Mouse (Mus musculus): ENCODE measurements around the gene Zfp652.
A peak's percentile ranks its signal among the peaks of the same experiment; 100 is the strongest.

The Zfp652 gene

DNA sequence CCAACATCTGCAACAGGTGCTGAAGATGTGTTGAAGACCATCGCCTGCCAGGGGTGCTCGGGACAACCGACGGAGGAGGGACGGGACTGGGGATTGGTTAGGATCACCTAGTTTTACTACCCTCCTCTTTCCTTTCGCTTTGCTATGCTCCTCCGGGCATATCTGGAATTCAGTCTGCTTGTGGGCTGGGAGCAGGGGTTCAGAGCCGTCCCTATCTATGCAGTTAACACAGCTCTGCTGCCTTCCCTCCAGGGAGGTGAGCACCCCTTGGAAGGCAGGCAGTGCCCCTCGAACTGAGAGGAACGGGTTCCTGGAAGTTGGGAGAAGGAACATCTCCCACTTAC lies 118.8 kb downstream of the Zfp652 start:
- DNase-seq (ENCODE audit: low read depth, low spot score) = no peak

DNA sequence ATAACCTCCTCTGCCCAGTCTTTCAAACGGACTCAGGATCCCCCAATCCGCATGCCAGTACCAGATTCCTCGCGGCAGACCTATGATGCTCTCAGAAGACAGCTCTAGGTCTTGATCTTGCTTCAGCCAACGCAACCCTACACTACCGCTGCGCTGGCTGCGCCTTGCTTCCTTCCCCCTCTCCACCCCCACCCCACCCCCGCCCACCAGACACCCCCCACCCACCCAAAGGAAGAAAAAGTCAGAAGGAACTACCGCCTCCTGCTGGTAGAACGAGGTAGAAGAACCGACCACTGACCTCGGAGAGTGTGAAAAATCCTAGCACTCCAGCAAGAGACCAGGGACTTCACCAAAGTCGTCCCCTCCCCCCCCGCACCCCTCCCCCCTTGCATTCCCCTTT lies 119.2 kb downstream of the Zfp652 start:
- DNase-seq (ENCODE audit: low read depth, low spot score) = no peak

DNA sequence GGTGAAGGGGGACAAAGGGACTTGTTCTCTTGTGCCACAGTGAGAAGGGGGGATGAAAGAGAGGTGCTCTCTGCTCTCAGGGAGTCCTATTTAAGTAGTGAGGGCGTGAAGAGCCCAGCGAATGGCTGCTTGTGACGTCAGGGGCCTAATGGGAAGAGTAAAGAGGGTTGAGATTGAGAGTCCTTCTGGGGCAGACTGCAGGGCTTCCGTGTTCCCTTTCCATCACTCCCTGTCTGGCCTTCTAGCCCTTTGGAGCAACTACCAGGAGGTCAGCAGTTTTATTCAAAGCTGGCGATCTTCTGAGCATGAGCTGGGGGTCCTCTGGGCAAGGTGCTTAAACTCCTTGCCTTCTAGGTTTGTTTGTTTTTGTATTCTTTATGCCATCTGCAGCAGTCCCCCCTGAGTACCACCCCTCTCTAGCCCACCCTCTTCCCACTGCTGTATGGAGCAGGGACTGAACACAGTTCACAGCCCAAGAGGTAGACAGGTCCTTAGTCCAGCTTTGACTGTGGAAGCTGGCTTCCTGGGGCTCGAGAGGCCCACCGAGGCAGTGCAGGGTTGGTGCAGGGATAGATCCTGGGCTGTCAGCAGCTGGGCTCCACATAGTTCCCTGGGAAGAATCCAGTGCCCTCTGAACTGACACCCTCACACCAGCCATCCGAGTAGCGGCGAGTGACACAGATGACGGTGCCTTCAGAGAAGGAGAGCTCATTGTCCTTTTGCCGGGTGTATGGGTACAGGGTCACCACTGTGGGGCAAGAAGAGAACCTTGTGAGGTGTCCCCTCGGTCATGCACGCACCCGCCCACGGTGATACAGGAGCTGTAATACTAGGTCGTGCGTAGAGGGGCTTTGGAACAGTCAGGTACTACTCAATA lies 119.9 kb downstream of the Zfp652 start:
- no peak for DNase-seq (ENCODE audit: low read depth, low spot score)

DNA sequence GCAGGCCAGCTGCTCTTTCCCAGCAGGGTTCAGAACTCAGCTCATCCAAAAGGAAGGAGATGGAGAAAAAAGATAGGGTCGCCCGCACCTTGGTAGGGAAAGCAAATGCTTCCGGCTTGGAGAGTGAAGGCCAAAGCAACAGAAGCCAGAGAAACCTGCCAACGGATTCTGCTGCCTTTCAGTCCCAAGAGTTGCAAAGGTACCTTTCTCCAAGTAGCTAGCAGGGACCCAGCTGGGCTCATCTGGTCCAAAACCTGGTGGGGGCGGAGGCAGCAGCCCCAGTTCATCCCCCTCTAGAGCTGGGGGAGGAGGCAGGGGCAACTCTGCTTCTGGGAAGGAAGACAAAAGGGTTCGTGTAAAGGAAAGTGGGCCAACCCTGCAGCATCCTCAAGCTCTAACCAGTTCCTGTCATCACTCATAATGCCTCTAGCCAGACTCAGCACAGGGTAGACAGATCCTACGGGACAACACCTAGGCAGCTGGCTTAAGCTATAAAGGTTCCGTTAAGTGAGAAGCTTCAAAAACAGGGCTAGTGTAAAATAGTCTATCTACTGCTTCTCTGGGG lies 120.6 kb downstream of the Zfp652 start:
- DNase-seq (ENCODE audit: low read depth, low spot score) = no peak

DNA sequence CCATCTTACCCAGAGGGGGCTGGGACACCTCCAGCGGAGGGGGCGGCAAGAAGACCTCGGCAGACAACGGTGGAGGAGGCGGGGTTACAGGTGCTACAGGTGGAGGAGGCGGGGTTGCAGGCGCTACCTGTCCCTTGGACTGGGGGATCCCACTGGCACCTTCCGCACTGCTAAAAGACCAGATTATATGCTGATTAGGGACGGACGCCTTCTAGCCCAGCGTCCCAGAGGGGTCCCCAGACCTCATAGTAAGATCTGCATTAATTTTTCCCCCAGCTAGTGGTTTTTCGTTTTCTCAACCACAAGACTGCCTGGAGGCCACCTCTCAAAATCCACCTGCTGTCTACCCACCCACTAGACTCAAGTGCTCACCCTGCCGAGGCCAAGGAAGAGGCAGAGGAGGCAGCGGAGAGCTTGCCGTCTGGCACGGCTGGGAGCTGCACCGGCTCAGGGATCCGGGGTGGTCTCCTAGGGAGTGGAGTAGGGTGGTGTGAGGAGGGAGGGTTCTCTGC lies 121.2 kb downstream of the Zfp652 start:
- DNase-seq (ENCODE audit: low read depth, low spot score) = no peak

DNA sequence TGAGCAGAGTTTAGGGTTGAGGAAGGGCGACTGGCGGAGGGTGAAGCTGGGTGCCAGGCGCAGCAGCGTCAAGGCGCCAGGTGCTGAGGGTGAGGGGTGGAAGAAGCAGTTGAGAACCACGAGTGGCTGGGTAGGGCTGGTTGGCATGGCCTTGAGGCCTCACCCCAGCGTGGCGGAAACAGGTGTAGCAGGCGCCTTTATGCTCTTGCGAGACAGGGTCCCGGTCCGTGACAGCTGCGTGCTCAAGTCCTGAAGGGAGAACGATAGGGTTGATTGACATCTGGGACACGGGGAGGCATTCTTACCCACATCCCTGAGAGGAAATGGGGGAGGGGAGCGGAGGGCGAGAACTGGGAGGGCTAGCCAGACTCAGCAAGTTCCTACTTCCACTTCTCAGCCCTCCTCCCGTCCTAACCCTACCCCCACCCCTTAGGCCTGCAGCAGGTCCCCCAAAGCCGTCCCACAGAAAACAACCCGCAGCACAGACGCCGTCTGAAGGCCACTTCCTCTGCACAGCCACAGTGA lies 121.7 kb downstream of the Zfp652 start:
- DNase-seq (ENCODE audit: low read depth, low spot score) = no peak

DNA sequence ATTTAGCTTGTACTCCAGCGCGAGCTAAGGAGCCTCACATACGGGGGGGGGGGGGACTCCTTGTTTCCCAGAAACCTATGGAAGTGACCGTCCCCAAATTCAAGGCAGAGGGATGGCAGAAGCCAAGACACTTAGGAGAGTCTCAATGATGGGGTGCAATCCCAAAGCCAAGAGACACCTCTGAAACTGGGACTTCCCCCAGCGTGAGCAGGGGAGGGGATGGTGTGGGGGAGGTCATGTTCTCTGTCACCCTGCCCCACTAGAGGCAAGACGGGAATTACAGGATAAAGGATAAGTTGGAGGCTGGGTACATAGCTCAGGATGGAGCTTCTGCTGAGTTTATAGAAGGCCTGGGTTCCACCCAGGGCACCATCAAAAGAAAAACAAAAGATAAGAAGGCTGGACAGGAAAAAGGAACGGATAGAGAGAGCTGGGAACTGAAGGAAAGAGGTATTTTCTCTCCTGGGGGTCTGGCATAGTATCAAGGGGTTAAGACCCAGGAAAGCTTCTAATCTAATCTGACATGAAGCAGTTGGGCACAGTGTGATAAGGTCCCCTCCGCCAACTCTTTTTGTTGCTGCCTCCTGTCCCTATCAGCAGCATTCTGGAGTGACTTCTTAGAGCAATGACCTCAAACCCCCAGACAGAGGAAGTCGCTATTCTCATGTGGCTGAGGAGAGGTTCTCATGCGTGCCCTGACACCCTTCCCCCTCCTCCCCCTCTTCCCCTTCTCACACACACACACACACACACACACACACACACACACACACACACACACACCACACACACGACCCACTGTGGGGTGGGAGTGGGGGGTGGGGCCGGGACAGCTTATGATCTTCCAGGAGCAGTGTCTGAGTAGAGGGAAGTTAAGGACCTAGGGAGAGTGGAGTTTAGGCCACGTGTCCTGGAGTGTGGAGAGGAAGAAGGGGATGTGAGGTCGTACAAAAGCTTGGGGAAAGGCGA lies 122.6 kb downstream of the Zfp652 start:
- no peak for DNase-seq (ENCODE audit: low read depth, low spot score)

DNA sequence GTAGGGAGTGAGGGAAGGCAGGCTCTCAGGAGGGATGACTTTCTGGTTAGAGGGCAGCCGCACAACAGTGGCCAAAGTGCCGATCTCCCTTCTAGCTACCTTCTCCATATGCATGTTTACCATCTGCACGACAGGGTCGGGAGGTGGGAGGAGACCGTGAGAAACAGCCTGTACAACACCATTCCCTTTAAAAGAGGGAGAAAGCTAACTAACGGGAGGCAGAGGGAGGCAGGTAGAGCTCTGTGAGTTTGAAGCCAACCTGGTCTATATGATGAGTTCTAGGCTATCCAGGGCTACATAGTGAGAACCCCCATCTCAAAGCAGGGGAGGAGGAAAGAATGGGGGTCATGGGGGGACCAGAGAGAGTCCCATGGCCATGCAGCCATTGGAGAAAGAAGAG lies 123.4 kb downstream of the Zfp652 start:
- no peak for DNase-seq (ENCODE audit: low read depth, low spot score)

DNA sequence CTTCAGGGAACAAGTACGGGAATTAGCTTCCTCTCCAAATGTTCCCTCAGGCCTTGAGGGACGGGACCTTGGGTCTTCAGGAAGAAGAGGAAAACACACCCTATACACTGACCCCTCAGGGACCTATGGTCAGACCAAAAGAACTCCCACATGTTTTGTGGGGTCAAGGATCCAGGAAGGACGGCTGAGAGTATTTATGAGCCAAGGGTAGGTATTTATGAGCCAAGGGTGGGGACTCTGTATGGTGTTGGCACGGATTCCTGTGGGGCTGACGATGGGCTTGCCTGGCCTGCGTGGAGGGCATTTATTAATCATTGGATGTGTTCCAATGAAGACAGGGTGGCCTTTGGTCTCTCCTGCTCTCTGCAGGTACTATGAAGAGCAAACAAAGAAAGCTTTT lies 124.0 kb downstream of the Zfp652 start:
- no peak for DNase-seq (ENCODE audit: low read depth, low spot score)

DNA sequence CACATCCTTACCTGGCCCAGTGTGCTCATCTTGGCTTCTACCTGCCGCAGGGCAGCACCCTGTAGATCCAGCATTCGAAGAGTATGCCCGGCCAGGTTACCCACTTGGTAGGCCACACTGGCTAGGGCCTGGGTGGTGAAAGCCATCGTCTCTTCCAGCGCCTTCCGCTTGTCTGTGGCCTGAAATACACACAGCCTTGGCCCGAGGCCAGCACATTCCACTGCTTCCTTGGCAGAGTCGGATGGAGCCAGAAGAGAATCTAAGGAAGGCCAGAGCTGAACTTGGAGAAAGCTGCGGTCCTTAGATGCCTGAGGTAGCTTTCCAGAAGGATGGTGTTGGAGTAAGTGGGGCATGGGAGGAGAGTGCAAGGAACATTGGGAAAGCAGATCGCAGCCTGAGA lies 124.6 kb downstream of the Zfp652 start, which contains the start of gene Gngt2:
Gene Gngt2 (plus strand): TSS at position 158 of the 400 bp plus-strand sequence.
- no peak for DNase-seq (ENCODE audit: low read depth, low spot score)

DNA sequence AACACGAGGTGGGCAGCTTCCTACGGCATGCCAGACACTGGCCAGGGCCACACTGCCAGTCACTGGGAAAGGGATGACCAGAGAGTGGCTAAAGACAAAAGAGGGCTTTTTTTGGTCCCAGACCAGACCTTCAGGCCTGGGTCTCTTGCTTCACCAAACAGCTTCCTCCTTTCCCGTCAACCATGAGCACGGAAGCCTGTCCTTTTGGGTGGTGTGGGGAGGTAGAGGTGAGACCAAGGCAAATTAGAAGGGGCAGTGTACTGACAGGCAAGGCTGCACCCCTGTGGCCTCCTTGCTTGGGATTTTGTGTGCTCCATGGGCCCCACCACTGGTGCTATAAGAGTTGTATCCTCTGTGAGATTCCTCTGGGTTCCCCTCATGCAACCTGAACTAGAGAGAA lies 126.1 kb downstream of the Zfp652 start:
- DNase-seq (ENCODE audit: low read depth, low spot score) = no peak

DNA sequence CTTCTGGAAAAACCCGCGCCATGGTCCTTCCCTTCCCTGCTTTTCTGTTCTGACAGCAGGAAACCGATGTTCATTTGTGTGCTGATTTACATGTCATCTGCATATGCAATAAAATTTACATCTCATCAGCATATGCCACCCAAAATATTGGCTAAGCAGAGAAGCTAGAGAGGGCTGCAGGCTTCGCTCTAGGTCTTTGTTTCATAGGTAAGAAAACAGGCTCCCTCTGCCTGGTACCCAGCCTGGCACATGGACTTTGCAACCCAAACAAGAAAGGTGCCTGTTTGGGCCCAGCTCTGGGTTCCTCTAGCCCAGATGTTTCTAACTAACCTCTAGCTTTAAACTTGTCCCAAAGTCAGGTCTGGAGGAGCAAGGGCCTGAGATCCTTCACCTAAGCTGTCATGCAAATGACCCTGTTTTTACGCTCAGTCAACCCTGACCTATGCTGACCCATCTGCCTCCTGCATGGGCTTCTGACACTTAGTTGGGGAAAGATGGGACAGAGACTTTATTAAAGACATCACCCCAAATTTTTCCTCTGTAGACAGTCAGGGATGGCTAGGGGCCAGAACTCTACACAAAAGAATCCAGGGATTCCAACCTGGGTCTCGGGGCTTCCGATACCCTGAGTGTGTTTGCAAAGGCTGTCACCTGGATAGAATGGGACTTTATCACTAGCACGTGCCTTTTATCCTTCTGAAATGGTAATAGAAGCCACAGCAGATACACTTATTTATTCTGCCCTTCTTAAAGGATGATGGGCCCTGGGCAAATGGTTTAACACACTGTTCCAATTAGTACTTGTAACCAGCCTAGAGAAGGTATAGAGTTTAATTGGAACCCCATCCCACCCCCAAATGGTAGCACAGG lies 126.8 kb downstream of the Zfp652 start:
- DNase-seq (ENCODE audit: low read depth, low spot score) = no peak

DNA sequence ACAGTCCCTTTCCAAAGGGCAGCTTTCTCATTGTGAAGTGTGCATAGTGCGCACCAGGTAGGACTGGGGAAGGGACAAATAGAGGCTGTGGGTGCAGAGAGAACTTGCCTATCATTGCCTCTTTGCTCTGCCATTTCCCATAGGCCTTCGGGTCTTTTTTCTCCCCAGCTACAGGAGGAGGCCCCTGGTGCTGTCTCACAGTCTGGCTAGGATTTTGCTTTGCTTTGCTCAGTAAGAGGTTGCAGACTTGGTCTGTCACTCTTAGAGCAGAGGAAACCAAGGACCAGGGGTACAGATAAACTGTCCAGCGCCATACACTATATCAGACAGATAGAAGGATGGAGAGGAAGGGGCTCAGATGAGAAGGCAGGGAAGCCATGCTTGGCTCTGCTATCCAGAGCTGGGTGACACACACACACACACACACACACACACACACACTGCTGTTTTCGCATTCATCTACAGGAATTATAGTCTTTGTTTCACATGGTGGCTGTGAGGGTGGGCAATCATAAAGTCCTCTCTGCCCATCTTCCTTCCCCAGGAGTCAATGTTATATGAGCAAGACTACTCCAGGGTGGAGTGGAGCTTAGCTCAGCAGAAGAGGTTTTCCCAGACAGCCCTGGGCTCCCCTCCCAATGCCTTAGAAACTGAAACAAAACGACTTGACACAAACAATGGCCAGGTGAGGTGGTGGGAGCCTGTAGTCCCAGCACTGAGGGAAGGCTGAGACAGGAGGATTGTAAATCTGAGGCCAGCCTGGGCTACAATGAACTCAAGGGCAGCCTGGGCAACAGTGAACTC lies 128.4 kb downstream of the Zfp652 start:
- DNase-seq (ENCODE audit: low read depth, low spot score) = no peak

DNA sequence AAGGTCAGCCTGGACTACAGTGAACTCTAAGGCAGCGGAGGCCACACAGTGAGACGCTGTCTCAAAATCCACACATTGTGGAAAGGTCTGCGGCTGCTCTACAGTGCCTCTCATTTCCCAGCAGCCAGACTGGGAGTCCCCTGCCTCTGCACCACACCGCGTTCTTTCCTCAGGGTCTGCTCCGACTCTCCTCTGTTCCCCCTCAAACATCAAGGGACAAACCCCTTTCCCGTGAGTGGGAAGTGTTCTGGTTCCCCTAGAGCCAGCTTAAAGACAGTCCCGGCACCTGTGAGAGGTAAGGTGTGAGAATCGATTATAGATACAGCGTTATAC lies 129.0 kb downstream of the Zfp652 start:
- DNase-seq (ENCODE audit: low read depth, low spot score) = no peak

DNA sequence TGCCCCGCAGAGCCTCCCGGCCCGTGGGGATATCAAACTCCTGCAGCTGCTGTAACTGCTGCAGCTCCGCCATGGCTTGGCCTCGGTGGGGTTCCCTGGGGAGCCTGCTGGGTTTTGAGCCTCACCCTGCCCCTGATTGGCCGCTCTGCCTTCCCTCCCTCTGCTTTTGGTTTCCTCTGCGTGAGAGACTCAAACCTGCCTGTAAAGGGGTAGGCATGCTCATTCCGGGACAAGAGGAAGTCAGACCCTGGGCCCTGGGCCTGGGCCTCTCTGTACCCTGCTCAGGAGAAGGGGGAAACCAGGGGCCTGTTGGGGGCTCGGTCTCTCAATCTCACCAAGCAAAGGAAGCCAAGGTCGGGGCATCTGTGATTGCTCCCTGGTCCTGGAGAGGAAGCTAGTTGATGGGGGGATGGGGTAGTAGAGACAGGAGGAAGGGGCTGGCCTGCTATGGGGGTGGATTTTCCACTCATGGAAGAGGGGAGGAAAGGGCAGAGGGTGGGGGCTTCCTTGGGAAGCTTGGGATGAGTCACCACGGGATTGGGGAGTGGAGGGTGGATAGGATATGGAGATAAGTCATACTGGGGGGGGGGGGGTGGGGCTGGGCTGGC lies 129.7 kb downstream of the Zfp652 start, which contains the start of gene Abi3:
Gene Abi3 (minus strand): TSS at position 403 of the 608 bp plus-strand sequence.
- no peak for DNase-seq (ENCODE audit: low read depth, low spot score)

DNA sequence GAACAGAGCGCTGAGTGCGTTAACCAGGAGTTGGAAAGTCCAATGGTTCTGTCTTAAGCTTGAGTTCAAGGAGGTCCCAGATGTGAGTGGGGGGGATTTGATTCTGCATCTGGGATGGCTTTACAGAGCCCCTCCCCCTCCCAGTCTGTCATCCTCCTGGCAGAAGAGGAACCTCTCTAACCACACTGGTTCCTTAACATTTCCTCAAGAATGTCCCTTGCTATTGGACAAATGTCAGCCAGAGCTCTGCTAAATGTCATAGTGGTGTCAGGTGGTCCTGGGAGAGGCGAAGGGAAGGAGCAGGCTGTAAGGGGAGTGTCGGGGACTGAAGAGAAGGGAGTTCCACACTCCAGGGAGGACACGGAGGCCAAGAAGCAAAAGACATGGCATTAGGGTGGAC lies 130.5 kb downstream of the Zfp652 start:
- no peak for DNase-seq (ENCODE audit: low read depth, low spot score)

DNA sequence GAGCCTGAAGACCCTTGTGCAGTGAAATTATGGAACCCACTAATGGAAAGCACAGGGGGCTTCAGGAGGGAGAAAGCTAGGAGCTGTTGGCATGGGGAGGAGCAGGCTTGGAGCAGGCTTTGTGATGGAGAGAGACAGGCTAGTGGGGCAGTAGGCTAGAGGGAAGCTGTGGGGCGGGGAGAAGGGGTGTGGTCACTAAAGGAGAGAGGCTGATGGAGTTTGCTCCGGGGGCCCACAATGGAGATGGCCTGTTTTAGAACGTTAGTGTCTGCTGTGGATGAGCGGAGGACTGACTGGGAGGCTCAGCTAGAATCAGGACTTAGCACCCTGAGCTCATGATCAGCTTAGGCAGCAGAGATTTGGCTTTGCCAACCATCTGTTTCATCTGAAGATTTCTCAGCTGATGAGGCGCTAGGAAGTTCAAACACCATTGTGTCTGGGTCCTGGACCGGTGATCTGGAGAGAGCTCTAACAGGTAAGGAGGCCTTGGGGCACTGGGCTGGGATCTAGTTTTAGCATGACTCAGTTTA lies 131.0 kb downstream of the Zfp652 start:
- DNase-seq (ENCODE audit: low read depth, low spot score) = peak; percentile 69

DNA sequence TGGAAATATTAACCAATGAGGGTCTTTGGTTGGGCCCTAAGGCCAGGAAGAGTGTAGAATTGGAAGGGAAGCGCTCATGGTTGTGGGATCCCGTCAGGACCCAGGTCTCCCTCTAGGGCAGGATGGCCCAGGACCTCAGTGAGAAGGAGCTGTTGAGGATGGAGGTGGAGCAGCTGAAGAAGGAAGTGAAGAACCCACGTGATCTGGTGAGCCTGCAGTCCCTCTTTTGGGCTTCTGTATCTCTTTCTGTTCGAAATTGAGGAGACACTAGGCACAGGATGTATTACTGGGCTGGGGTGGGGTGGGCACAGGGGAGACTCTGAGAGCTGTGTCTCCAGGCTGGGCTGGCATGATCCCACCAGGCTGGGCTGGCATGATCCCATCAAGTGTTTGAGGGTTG lies 132.5 kb downstream of the Zfp652 start:
- no peak for DNase-seq (ENCODE audit: low read depth, low spot score)

DNA sequence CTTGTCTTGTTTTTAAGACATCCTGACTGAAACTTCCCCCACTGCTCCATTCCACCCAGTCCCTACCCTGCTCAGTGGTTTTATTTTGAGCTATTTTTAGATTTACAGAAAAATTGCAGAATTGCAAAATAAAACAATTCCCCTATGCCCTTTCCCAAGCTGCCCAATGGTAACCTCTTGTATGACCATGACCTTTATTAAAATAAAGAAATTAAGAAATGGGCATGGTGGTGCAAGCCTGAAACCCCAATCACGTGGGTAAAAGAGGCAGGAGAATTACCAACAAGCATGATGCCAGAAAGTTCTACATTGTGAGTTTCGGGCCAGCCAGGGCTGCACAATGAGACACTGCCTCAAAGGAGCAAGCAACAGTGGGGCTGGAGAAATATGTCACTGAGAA lies 138.4 kb downstream of the Zfp652 start:
- DNase-seq (ENCODE audit: low read depth, low spot score) = no peak
